Mouse (Mus musculus) bone marrow macrophage, adult 2 months (primary cell): ENCODE measurements around the gene Dcakd.

Source experiments
- CTCF ChIP-seq: IDR thresholded peaks from 2 replicates; pipeline ENCODE4 v1.5.1; 2012; ENCODE audit warnings: low read depth, mild to moderate bottlenecking, low read length, moderate library complexity
- POLR2A ChIP-seq: IDR thresholded peaks from 2 replicates; pipeline ENCODE4 v1.6.1; 2012; ENCODE audit warnings: mild to moderate bottlenecking, low read depth, low read length, borderline replicate concordance

DNA sequence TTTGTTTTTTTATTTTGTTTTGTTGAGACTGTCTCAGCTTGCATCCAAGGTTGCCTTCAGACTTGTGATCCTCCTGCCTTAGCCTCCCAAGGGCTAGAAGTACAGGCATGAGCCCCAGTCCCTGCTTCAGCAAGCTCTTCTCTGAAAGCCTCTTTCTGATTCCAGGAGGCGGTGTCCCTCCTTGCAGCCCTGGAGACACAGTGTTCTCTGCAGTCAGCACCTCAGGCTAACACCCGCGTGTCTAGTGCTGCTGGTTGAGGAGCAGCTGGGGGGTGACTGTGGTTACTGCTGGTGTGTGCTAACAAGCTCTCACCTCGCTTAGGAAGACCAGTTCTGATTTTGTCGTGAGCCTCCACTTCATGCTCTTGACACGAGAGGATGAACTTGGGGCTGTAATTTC, 6.9 kb upstream of the Dcakd start:
- TF ChIP-seq POLR2A (no peak), CTCF (no peak)
